Comparison of ENCODE assay signal across 9 mouse cellular contexts in the genomic region with DNA sequence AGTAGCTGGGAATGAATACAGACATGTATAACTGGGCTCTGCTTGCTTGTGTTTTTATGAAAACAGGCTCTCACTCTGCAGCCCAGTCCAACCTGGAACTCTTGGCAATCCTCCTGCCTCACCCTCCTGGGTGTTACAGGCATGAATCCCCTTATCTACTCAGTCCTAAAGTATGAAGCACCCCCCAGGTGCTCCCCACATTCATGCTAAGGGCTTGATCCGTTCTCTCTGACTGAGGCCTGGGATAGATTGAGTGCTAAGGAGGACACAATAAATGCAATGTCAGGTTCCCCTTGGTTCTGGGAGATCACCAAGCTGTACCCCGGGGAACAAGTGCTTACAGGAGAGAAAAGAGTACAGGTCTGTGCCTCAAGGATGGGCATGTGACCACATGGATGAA. TPM values are rescaled to one million over a fixed set of nuclear protein-coding genes. Genes with fewer than 3 reads are reported as not detected.
DNase-seq lines count a peak whose midpoint lies in the region; ATAC-seq lines count a peak whose summit lies in the region.
"Had no signal": no experiment of that assay in that cellular context is flagged by ENCODE, and none has a peak within 500 bp of the region (broad histone marks: within the 10 kb centered on the region; RNA-seq: fewer than 3 reads in every experiment).

No protein-coding gene starts in this region.

- peak; percentile 59 for DNase-seq in cerebellum, adult 11-12 months
- DNase-seq in cerebellum, postnatal 25 days: no peak
- no peak for DNase-seq in hindbrain, embryonic 14.5 days (ENCODE audit: low spot score)
- DNase-seq in midbrain, embryonic 14.5 days: no peak
- DNase-seq in midbrain, embryonic 11.5 days (ENCODE audit: low spot score, missing footprints): no peak
- no peak for DNase-seq in Muller cell, postnatal 12 days (ENCODE audit: inconsistent ontology term)
- DNase-seq in T-cell, adult 2 months (ENCODE audit: low spot score): no peak

- 58% methylated on average over 2 of the region's 2 CpGs for whole genome bisulfite sequencing in hindbrain, embryonic 14.5 days
- 72% methylated on average over 2 of the region's 2 CpGs for WGBS in hindbrain, embryonic 16.5 days
- 61% methylated on average over 2 of the region's 2 CpGs for WGBS in midbrain, embryonic 14.5 days
- 65% methylated on average over 2 of the region's 2 CpGs for WGBS in midbrain, embryonic 11.5 days

- no peak overlapping the region for H3K27ac ChIP-seq in hindbrain, embryonic 14.5 days
- no peak overlapping the region for H3K27ac ChIP-seq in hindbrain, embryonic 16.5 days (ENCODE audit: low read depth, low read length)
- no peak overlapping the region for H3K27ac ChIP-seq in midbrain, embryonic 14.5 days (replicated peaks; ENCODE audit: low read depth, low read length)
- H3K27ac ChIP-seq in midbrain, embryonic 11.5 days (ENCODE audit: low read depth, low read length): no peak overlapping the region

- H3K36me3 ChIP-seq in hindbrain, embryonic 14.5 days (replicated peaks; ENCODE audit: control insufficient read depth, insufficient read depth): no peaks in the 10 kb centered on the region
- no peaks in the 10 kb centered on the region for H3K36me3 ChIP-seq in hindbrain, embryonic 16.5 days (ENCODE audit: control insufficient read depth, insufficient read depth, low read length)
- no peaks in the 10 kb centered on the region for H3K36me3 ChIP-seq in midbrain, embryonic 14.5 days (ENCODE audit: control insufficient read depth, insufficient read depth, low read length)
- H3K36me3 ChIP-seq in midbrain, embryonic 11.5 days (ENCODE audit: control insufficient read depth, insufficient read depth, low read length): no peaks in the 10 kb centered on the region

- H3K4me1 ChIP-seq in hindbrain, embryonic 14.5 days (replicated peaks; ENCODE audit: control insufficient read depth, insufficient read depth, low read length): peaks cover 22% of the 10 kb centered on the region
- peaks cover 26% of the 10 kb centered on the region for H3K4me1 ChIP-seq in hindbrain, embryonic 16.5 days (ENCODE audit: control insufficient read depth, insufficient read depth, low read depth, low read length)
- H3K4me1 ChIP-seq in midbrain, embryonic 14.5 days (ENCODE audit: control insufficient read depth, insufficient read depth, low read length): peaks cover 19% of the 10 kb centered on the region
- H3K4me1 ChIP-seq in midbrain, embryonic 11.5 days (ENCODE audit: control insufficient read depth, insufficient read depth, low read length): peaks cover 23% of the 10 kb centered on the region

- peak overlapping the region; percentile 74; the same call in 1 of the 2 replicates for H3K4me2 ChIP-seq in hindbrain, embryonic 14.5 days (replicated peaks)
- H3K4me2 ChIP-seq in hindbrain, embryonic 16.5 days (ENCODE audit: low read length): no peak overlapping the region; the same call in 1 of the 2 replicates
- peak overlapping the region; percentile 79; the same call in 1 of the 2 replicates for H3K4me2 ChIP-seq in midbrain, embryonic 14.5 days (ENCODE audit: low read length)
- no peak overlapping the region for H3K4me2 ChIP-seq in midbrain, embryonic 11.5 days

- H3K9ac ChIP-seq in hindbrain, embryonic 14.5 days: peak overlapping the region; percentile 56; the same call in 1 of the 2 replicates
- no peak overlapping the region; the same call in 1 of the 2 replicates for H3K9ac ChIP-seq in hindbrain, embryonic 16.5 days (ENCODE audit: low read depth, low read length)
- H3K9ac ChIP-seq in midbrain, embryonic 14.5 days (replicated peaks; ENCODE audit: low read length): no peak overlapping the region
- H3K9ac ChIP-seq in midbrain, embryonic 11.5 days (ENCODE audit: low read length): no peak overlapping the region

- no peak for ATAC-seq in hindbrain, embryonic 14.5 days (ENCODE audit: low FRiP score)
- no peak for ATAC-seq in hindbrain, embryonic 16.5 days
- no peak for ATAC-seq in midbrain, embryonic 14.5 days (ENCODE audit: low FRiP score, low TSS enrichment)
- ATAC-seq in midbrain, embryonic 11.5 days (ENCODE audit: low FRiP score): no peak

- no peak overlapping the region for H3K4me3 ChIP-seq in hindbrain, embryonic 14.5 days (replicated peaks; ENCODE audit: low read length)
- H3K4me3 ChIP-seq in hindbrain, embryonic 16.5 days (ENCODE audit: low read length): no peak overlapping the region
- no peak overlapping the region for H3K4me3 ChIP-seq in midbrain, embryonic 14.5 days (replicated peaks; ENCODE audit: low read depth, low read length)
- no peak overlapping the region for H3K4me3 ChIP-seq in midbrain, embryonic 11.5 days (ENCODE audit: low read depth, low read length)

- no peaks in the 10 kb centered on the region for H3K27me3 ChIP-seq in hindbrain, embryonic 14.5 days (ENCODE audit: control insufficient read depth, insufficient read depth, low read length)
- H3K27me3 ChIP-seq in hindbrain, embryonic 16.5 days (replicated peaks; ENCODE audit: control insufficient read depth, insufficient read depth, low read length): no peaks in the 10 kb centered on the region
- no peaks in the 10 kb centered on the region for H3K27me3 ChIP-seq in midbrain, embryonic 14.5 days (ENCODE audit: control insufficient read depth, insufficient read depth, low read length)
- no peaks in the 10 kb centered on the region; the same call in 1 of the 2 replicates for H3K27me3 ChIP-seq in midbrain, embryonic 11.5 days (ENCODE audit: control insufficient read depth, insufficient read depth, low read length)
- H3K27me3 ChIP-seq: Patski had no signal

- no peaks in the 10 kb centered on the region for H3K9me3 ChIP-seq in hindbrain, embryonic 14.5 days (ENCODE audit: control insufficient read depth, low read length)
- no peaks in the 10 kb centered on the region for H3K9me3 ChIP-seq in hindbrain, embryonic 16.5 days (ENCODE audit: control insufficient read depth, low read length)
- no peaks in the 10 kb centered on the region for H3K9me3 ChIP-seq in midbrain, embryonic 14.5 days (ENCODE audit: control insufficient read depth, low read length)
- H3K9me3 ChIP-seq in midbrain, embryonic 11.5 days (ENCODE audit: control insufficient read depth, low read length): no peaks in the 10 kb centered on the region

RNA-seq across cellular contexts. Expression of gene Bbc3, which starts 10.6 kb away (rescaled TPM):
- 20.3 and 21.0 TPM in 2 replicates for polyA plus RNA-seq in hindbrain, embryonic 14.5 days (2014; fragmentation: Nextera tagmentation; extraction: Ambion mirVana)
- 31.3 and 32.7 TPM in 2 replicates for polyA plus RNA-seq in hindbrain, embryonic 16.5 days (2015; fragmentation: Nextera tagmentation; extraction: Ambion mirVana)
- 16.8 and 24.8 TPM in 2 replicates for polyA plus RNA-seq in midbrain, embryonic 14.5 days (2014; fragmentation: Nextera tagmentation; extraction: Ambion mirVana)
- polyA plus RNA-seq in midbrain, embryonic 11.5 days (2014; fragmentation: Nextera tagmentation; extraction: Ambion mirVana): 6.3 and 8.3 TPM in 2 replicates

RNA-seq across cellular contexts. Expression of gene Ccdc9, which starts 11.0 kb away (rescaled TPM):
- polyA plus RNA-seq in hindbrain, embryonic 14.5 days (2014; fragmentation: Nextera tagmentation; extraction: Ambion mirVana): 17.0 TPM in 2 replicates
- 26.1 TPM in 2 replicates for polyA plus RNA-seq in hindbrain, embryonic 16.5 days (2015; fragmentation: Nextera tagmentation; extraction: Ambion mirVana)
- polyA plus RNA-seq in midbrain, embryonic 14.5 days (2014; fragmentation: Nextera tagmentation; extraction: Ambion mirVana): 17.6 and 24.1 TPM in 2 replicates
- 17.9 and 20.2 TPM in 2 replicates for polyA plus RNA-seq in midbrain, embryonic 11.5 days (2014; fragmentation: Nextera tagmentation; extraction: Ambion mirVana)

RNA-seq across cellular contexts. Expression of gene Inafm1, which starts 24.2 kb away (rescaled TPM):
- 51.3 and 51.6 TPM in 2 replicates for polyA plus RNA-seq in hindbrain, embryonic 14.5 days (2014; fragmentation: Nextera tagmentation; extraction: Ambion mirVana)
- 55.5 and 62.4 TPM in 2 replicates for polyA plus RNA-seq in hindbrain, embryonic 16.5 days (2015; fragmentation: Nextera tagmentation; extraction: Ambion mirVana)
- 36.4 and 44.7 TPM in 2 replicates for polyA plus RNA-seq in midbrain, embryonic 14.5 days (2014; fragmentation: Nextera tagmentation; extraction: Ambion mirVana)
- 9.8 and 10.3 TPM in 2 replicates for polyA plus RNA-seq in midbrain, embryonic 11.5 days (2014; fragmentation: Nextera tagmentation; extraction: Ambion mirVana)

RNA-seq across cellular contexts. Expression of gene C5ar1, which starts 38.3 kb away (rescaled TPM):
- 2.1 and 2.8 TPM in 2 replicates for polyA plus RNA-seq in hindbrain, embryonic 14.5 days (2014; fragmentation: Nextera tagmentation; extraction: Ambion mirVana)
- polyA plus RNA-seq in hindbrain, embryonic 16.5 days (2015; fragmentation: Nextera tagmentation; extraction: Ambion mirVana): 2.1 and 2.4 TPM in 2 replicates
- polyA plus RNA-seq in midbrain, embryonic 14.5 days (2014; fragmentation: Nextera tagmentation; extraction: Ambion mirVana): 0.11 and 1.6 TPM in 2 replicates
- polyA plus RNA-seq in midbrain, embryonic 11.5 days (2014; fragmentation: Nextera tagmentation; extraction: Ambion mirVana): 1.3 TPM in 2 replicates
- polyA plus RNA-seq: Patski had no signal

RNA-seq across cellular contexts. Expression of gene C5ar2, which starts 53.7 kb away (rescaled TPM):
- 0.13 TPM in 1 of 2 replicates, not detected in the other for polyA plus RNA-seq in hindbrain, embryonic 14.5 days (2014; fragmentation: Nextera tagmentation; extraction: Ambion mirVana)
- 0.07 and 0.13 TPM in 2 replicates for polyA plus RNA-seq in hindbrain, embryonic 16.5 days (2015; fragmentation: Nextera tagmentation; extraction: Ambion mirVana)
- not detected in 2 replicates for polyA plus RNA-seq in midbrain, embryonic 14.5 days (2014; fragmentation: Nextera tagmentation; extraction: Ambion mirVana)
- polyA plus RNA-seq in midbrain, embryonic 11.5 days (2014; fragmentation: Nextera tagmentation; extraction: Ambion mirVana): 0.12 TPM in 1 of 2 replicates, not detected in the other
- polyA plus RNA-seq: Patski had no signal

Comparison
In these comparisons a context has a peak if more than half of its experiments do, and no peak if none do; other contexts are left out.
1. H3K4me2 ChIP-seq: peak in hindbrain, embryonic 14.5 days (single experiment) and midbrain, embryonic 14.5 days (single experiment); none in hindbrain, embryonic 16.5 days (single experiment) and midbrain, embryonic 11.5 days (single experiment).